Mouse (Mus musculus): ENCODE data around the gene Ddah2. TPM values are rescaled to one million over a fixed set of nuclear protein-coding genes. Genes with fewer than 3 reads are reported as not detected.
A peak's percentile ranks its signal among the peaks of the same experiment; 100 is the strongest.

Ddah2 gene
- total and polyA plus RNA-seq, 2 experiments from 2014 or later, result 97.1 to 128 TPM

DNA sequence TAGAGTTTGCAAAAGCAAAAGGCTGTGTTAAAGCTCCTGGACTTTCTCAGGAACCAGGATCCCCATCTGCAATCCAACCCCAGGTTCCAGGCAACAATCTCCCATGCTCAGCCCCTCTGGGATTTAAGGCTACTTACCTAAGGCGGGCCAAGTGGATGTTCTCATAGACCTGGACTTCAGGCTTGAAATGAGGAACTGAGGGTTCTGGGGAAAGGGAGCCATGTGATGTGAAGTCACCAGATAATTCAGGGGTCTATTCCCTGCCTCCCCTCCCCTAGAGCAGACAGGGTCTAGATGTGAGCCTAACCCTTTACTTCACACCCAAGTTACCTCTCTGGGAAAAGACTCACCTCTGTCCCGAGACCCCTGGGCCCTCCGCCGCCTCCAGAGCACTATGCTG, 21.9 kb downstream of the Ddah2 start:
- no peak overlapping the region for H3K4me2 ChIP-seq (ENCODE audit: low read depth, low read length)
- no peak overlapping the region for H3K9ac ChIP-seq (replicated peaks; ENCODE audit: low read depth, low read length)
- 90% methylated on average over 4 of the region's 4 CpGs for WGBS
- DNase-seq (ENCODE audit: low spot score) (no peak), ATAC-seq (ENCODE audit: insufficient read depth, low read depth) (no peak)
- H3K9me3 ChIP-seq (replicated peaks; ENCODE audit: control insufficient read depth, low read length), result no peaks in the 10 kb centered on the region
- H3K36me3 ChIP-seq (replicated peaks; ENCODE audit: control insufficient read depth, insufficient read depth, low read length), result no peaks in the 10 kb centered on the region
- TF ChIP-seq EP300 (IDR thresholded peaks at IDR 0.05; ENCODE audit: low read depth), result no peak
- TF ChIP-seq CTCF (IDR thresholded peaks at IDR 0.05; ENCODE audit: low read depth), result no peak
- H3K4me3 ChIP-seq (ENCODE audit: low read depth, low read length), result no peak overlapping the region
- peaks cover 15% of the 10 kb centered on the region; the same call in 1 of the 2 replicates for H3K4me1 ChIP-seq (ENCODE audit: control insufficient read depth, insufficient read depth)
- no peaks in the 10 kb centered on the region; the same call in 1 of the 2 replicates for H3K27me3 ChIP-seq (ENCODE audit: control insufficient read depth, insufficient read depth, low read length)
- no peak overlapping the region for H3K27ac ChIP-seq (ENCODE audit: low read depth)

DNA sequence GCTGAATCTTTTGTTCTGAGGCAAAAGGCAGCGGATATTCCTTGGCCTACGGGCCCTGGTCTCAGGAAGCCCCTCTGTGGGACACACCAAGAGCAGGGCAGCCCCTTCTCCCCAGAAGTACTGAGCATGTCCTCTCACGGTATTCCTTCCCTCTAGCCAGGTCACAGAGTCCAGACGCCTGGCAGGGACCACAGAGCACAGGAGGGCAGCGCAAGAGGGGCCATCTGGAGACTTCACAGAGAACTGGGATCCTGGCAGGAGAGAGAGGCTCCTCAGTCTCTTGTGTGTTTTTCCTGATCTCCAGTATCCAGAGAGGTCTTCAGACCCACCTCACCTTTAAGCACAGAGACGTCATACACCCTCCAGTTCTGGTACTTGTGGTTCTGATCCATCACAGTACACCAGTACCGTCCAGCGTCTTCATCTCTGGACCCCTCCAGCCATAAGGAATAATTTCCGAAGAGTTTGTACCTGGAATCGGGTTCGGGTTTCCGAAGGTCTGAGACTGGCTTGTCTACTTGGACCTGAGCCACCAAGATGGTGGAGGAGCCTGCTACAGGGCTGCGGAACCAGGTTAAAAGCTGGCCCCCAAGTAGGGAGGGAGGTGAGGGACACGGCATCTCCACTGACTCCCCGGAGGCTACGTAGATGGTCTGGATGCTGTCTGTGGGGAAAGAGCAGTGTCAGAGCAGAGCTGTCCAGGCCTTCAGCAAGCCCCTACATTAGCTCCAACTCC, 24.2 kb downstream of the Ddah2 start:
- Histone ChIP-seq H3K9me3 (replicated peaks; ENCODE audit: control insufficient read depth, low read length) (no peaks in the 10 kb centered on the region), H3K4me3 (ENCODE audit: low read depth, low read length) (no peak overlapping the region), H3K36me3 (replicated peaks; ENCODE audit: control insufficient read depth, insufficient read depth, low read length) (no peaks in the 10 kb centered on the region), H3K4me1 (ENCODE audit: control insufficient read depth, insufficient read depth) (0 out of 2 replicates have a peak, but pooled peaks cover 5% of the 10 kb centered on the region), H3K4me2 (ENCODE audit: low read depth, low read length) (no peak overlapping the region), H3K27ac (ENCODE audit: low read depth) (no peak overlapping the region), H3K27me3 (ENCODE audit: control insufficient read depth, insufficient read depth, low read length) (no peaks in the 10 kb centered on the region; the same call in 1 of the 2 replicates), H3K9ac (replicated peaks; ENCODE audit: low read depth, low read length) (no peak overlapping the region)
- WGBS, result 77% methylated on average over 16 of the region's 16 CpGs
- ATAC-seq (ENCODE audit: insufficient read depth, low read depth), result no peak
- no peak for DNase-seq (ENCODE audit: low spot score)
- TF ChIP-seq CTCF (IDR thresholded peaks at IDR 0.05; ENCODE audit: low read depth) (no peak), EP300 (IDR thresholded peaks at IDR 0.05; ENCODE audit: low read depth) (no peak)

DNA sequence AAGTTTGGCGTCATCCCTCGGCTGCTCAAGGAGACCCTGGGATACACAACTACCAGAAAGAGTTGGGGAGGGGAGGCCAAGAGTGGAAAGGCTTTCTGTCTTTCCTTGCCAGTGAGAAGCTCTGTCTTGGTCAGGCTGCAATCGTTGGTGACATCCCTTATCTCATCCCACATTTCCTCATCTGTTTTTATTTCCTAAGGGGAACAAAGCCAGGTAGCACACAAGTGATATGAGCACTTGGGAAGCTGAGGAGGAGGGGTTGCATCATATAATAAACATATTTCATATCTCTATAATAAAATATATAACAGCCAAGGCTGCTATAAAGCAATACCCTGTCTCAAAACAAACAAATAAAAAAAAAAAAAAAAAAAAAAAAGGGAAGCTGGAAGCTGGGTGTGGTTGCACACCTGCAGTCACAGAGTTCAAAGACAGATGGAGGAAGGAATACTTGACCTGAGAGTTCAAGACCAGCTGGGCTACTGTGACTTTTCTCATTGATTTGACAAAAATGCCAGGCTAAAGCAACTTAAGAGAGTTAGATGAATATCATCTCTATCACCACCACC, 25.2 kb downstream of the Ddah2 start:
- Histone ChIP-seq H3K4me2 (ENCODE audit: low read depth, low read length) (no peak overlapping the region), H3K9ac (replicated peaks; ENCODE audit: low read depth, low read length) (no peak overlapping the region), H3K36me3 (replicated peaks; ENCODE audit: control insufficient read depth, insufficient read depth, low read length) (no peaks in the 10 kb centered on the region), H3K4me1 (ENCODE audit: control insufficient read depth, insufficient read depth) (0 out of 2 replicates have a peak, but pooled peaks cover 5% of the 10 kb centered on the region), H3K9me3 (replicated peaks; ENCODE audit: control insufficient read depth, low read length) (no peaks in the 10 kb centered on the region), H3K27ac (ENCODE audit: low read depth) (no peak overlapping the region), H3K27me3 (ENCODE audit: control insufficient read depth, insufficient read depth, low read length) (no peaks in the 10 kb centered on the region), H3K4me3 (ENCODE audit: low read depth, low read length) (no peak overlapping the region)
- WGBS, result 47% methylated on average over 3 of the region's 3 CpGs
- TF ChIP-seq CTCF (IDR thresholded peaks at IDR 0.05; ENCODE audit: low read depth) (no peak), EP300 (IDR thresholded peaks at IDR 0.05; ENCODE audit: low read depth) (no peak)
- no peak for DNase-seq (ENCODE audit: low spot score)
- no peak for ATAC-seq (ENCODE audit: insufficient read depth, low read depth)

DNA sequence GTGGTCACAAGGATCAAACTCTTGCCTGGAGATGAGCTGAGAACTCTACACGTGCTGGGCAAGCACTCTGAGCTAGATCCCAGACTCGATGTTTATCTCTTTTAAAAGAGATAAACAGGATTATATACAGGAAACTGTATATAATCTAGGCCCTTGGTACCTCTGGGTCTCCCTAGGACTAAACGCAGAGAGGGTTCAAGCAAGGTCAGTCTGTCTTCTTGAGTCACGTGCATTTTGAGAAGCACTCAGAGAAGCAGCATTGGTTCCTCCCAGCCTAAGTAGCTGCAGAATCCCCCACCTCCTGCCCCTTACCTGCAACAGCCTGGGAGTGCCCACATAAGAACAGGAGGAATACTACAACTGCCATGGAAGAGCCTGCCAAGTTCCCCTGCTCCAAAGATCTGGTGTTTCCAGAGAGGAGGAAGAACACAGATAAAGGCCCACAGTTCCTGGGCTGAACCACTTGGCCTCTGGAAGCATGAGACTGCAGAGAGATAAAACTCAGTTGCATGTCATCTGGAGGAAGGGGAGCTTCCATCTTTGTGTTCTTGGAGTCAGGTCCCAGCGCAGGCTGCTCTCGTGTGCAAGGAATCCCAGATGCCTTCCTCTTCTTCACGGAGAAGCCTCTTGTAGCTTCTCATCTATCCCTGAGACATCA, 26.5 kb downstream of the Ddah2 start, which contains the start of gene Ly6g6f:
Gene Ly6g6f (minus strand): TSS at position 403 of the 658 bp plus-strand sequence.
- no peak within 1 kb of the TSS for H3K4me2 ChIP-seq (ENCODE audit: low read depth, low read length)
- no peaks in the 10 kb centered on the region for H3K9me3 ChIP-seq (replicated peaks; ENCODE audit: control insufficient read depth, low read length)
- no peaks in the 10 kb centered on the region for H3K27me3 ChIP-seq (ENCODE audit: control insufficient read depth, insufficient read depth, low read length)
- no peak within 1 kb of the TSS for H3K9ac ChIP-seq (replicated peaks; ENCODE audit: low read depth, low read length)
- ATAC-seq (ENCODE audit: insufficient read depth, low read depth), result no peak
- H3K4me3 ChIP-seq (ENCODE audit: low read depth, low read length), result no peak within 1 kb of the TSS
- TF ChIP-seq CTCF (IDR thresholded peaks at IDR 0.05; ENCODE audit: low read depth), result no peak
- no peak for TF ChIP-seq EP300 (IDR thresholded peaks at IDR 0.05; ENCODE audit: low read depth)
- H3K36me3 ChIP-seq (replicated peaks; ENCODE audit: control insufficient read depth, insufficient read depth, low read length), result no peaks in the 10 kb centered on the region
- 45% methylated on average over 7 of the region's 7 CpGs for WGBS
- no peak for DNase-seq (ENCODE audit: low spot score)
- H3K27ac ChIP-seq (ENCODE audit: low read depth), result no peak within 1 kb of the TSS
- H3K4me1 ChIP-seq (ENCODE audit: control insufficient read depth, insufficient read depth), result peaks cover 5% of the 10 kb centered on the region; the same call in 1 of the 2 replicates

DNA sequence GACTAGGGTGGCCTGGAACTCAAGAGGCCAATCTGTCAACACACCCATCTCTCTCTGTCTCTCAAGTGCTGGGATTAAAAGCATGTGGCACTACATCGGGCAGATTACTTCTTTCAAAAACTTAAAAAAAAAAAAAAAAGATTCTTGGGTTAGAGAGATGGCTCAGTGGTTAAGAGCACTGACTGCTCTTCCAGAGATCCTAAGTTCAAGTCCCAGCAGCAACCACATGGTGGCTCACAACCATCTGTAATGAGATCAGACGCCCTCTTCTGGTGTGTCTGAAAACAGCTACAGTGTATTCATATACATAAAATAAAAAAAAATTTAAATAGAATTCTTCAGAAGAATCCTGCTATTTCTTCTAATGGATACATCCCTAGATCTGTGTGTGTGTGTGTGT, 29.3 kb downstream of the Ddah2 start:
- WGBS, result 30% methylated on average over 2 of the region's 2 CpGs
- ATAC-seq (ENCODE audit: insufficient read depth, low read depth), result no peak
- H3K27ac ChIP-seq (ENCODE audit: low read depth), result no peak overlapping the region

More for the DNA sequence above, 29.3 kb downstream of the Ddah2 start:
- H3K4me1 ChIP-seq (ENCODE audit: control insufficient read depth, insufficient read depth), result peaks cover 5% of the 10 kb centered on the region; the same call in 1 of the 2 replicates
- no peak overlapping the region for H3K9ac ChIP-seq (replicated peaks; ENCODE audit: low read depth, low read length)
- H3K36me3 ChIP-seq (replicated peaks; ENCODE audit: control insufficient read depth, insufficient read depth, low read length), result peaks cover 14% of the 10 kb centered on the region
- no peak overlapping the region for H3K4me3 ChIP-seq (ENCODE audit: low read depth, low read length)
- no peak for DNase-seq (ENCODE audit: low spot score)
- no peak overlapping the region for H3K4me2 ChIP-seq (ENCODE audit: low read depth, low read length)
- TF ChIP-seq EP300 (IDR thresholded peaks at IDR 0.05; ENCODE audit: low read depth), result no peak
- peak; percentile 37 for TF ChIP-seq CTCF (IDR thresholded peaks at IDR 0.05; ENCODE audit: low read depth)
- no peaks in the 10 kb centered on the region for H3K9me3 ChIP-seq (replicated peaks; ENCODE audit: control insufficient read depth, low read length)
- no peaks in the 10 kb centered on the region for H3K27me3 ChIP-seq (ENCODE audit: control insufficient read depth, insufficient read depth, low read length)

Measured in heart, postnatal 0 days (tissue).